Mouse (Mus musculus) limb, embryonic 15.5 days (tissue): ENCODE measurements around the gene Gtsf2. TPM values are rescaled to one million over a fixed set of nuclear protein-coding genes. Genes with fewer than 3 reads are reported as not detected.

Source experiments
- polyA plus RNA-seq: library from polyadenylated mRNA; unstranded; fragments of >200 nt; fragmentation: Nextera tagmentation; extraction: Ambion mirVana; gene quantifications from 2 replicates; pipeline ENCODE4 v1.2.1, GENCODE M21; 2015

The Gtsf2 gene
- polyA plus RNA-seq, 1 experiment from 2014 or later, result not detected

Other genes with a start within 250 kb of the Gtsf2 start
- 92.8 and 98.4 TPM in 2 replicates for gene Cbx5, start 208.7 kb downstream of the Gtsf2 start, polyA plus RNA-seq
- 593 and 673 TPM in 2 replicates for gene Hnrnpa1, start 208.0 kb downstream of the Gtsf2 start, polyA plus RNA-seq
- 1.5 and 2.2 TPM in 2 replicates for gene Nfe2, start 190.1 kb downstream of the Gtsf2 start, polyA plus RNA-seq
- 270 and 286 TPM in 2 replicates for gene Copz1, start 175.8 kb downstream of the Gtsf2 start, polyA plus RNA-seq
- gene Gpr84, start 137.9 kb downstream of the Gtsf2 start, polyA plus RNA-seq, result 0.20 and 0.36 TPM in 2 replicates
- 17.1 and 19.4 TPM in 2 replicates for gene Zfp385a, start 108.4 kb downstream of the Gtsf2 start, polyA plus RNA-seq
- 62.0 and 64.9 TPM in 2 replicates for gene Itga5, start 81.7 kb downstream of the Gtsf2 start, polyA plus RNA-seq
- gene Gtsf1, start 18.0 kb downstream of the Gtsf2 start, polyA plus RNA-seq, result not detected in 2 replicates
- gene Nckap1l, start 5.3 kb upstream of the Gtsf2 start, polyA plus RNA-seq, result 4.4 and 5.0 TPM in 2 replicates
- 3.9 and 4.4 TPM in 2 replicates for gene Pde1b, start 54.6 kb upstream of the Gtsf2 start, polyA plus RNA-seq
- gene Ppp1r1a, start 89.5 kb upstream of the Gtsf2 start, polyA plus RNA-seq, result 7.6 and 9.0 TPM in 2 replicates
- not detected in 2 replicates for gene Glycam1, start 116.6 kb upstream of the Gtsf2 start, polyA plus RNA-seq